Mouse (Mus musculus) olfactory bulb, adult 2 months (tissue): Measurements from ENCODE around the gene Adamts2. TPM values are rescaled to one million over a fixed set of nuclear protein-coding genes. Genes with fewer than 3 reads are reported as not detected.

Source experiments
- H3K27ac ChIP-seq: fragments of 200-500 bp; 2 replicates; pipeline ENCODE4 v1.5.1; 2012; ENCODE audit warnings: low read depth, low read length; ENCODE audit not compliant: insufficient read depth
- H3K4me1 ChIP-seq: fragments of 200-500 bp; 2 replicates; pipeline ENCODE4 v1.6.1; 2012; ENCODE audit warnings: low read length; ENCODE audit not compliant: control insufficient read depth, insufficient read depth
- H3K4me3 ChIP-seq: fragments of 200-500 bp; 2 replicates; pipeline ENCODE4 v1.5.1; 2012; ENCODE audit warnings: mild to moderate bottlenecking, low read depth, low read length, moderate library complexity; ENCODE audit not compliant: insufficient read depth
- CTCF ChIP-seq: fragments of 200-500 bp; IDR thresholded peaks from 2 replicates; pipeline ENCODE4 v1.5.1; 2012; ENCODE audit warnings: low read depth, mild to moderate bottlenecking, low read length, moderate library complexity; ENCODE audit not compliant: insufficient read depth
- POLR2A ChIP-seq: fragments of 200-500 bp; IDR thresholded peaks from 2 replicates; pipeline ENCODE4 v1.6.1; 2012; ENCODE audit warnings: mild to moderate bottlenecking, low read depth, low read length, moderate library complexity; ENCODE audit not compliant: insufficient read depth
- WGBS: fragments of 180-500 bp; shearing (Covaris S2); methylation state at CpG from one replicate; pipeline ENCODE4 v1.1.7; 2018; 5-methylcytosine and 5-hydroxymethylcytosine counted together
- polyA plus RNA-seq: library from polyadenylated mRNA; stranded (reverse); fragments of >200 nt; gene quantifications from 2 replicates; pipeline ENCODE4 v1.2.4, GENCODE M21; 2012; ENCODE audit warnings: low replicate concordance; ENCODE audit not compliant: missing spikeins, insufficient read depth, insufficient read length

Adamts2 gene
- polyA plus RNA-seq, 1 experiment = not detected

- WGBS = 91% methylated on average over 11 of the region's 11 CpGs
Measured at GRCm38 (mm10) chr11:50617015-50617543, 15.2 kb downstream of the Adamts2 start.

GRCm38 (mm10) chr11:50620926-50621325, 19.0 kb downstream of the Adamts2 start:
- H3K4me3 ChIP-seq = no peak overlapping the region

More at GRCm38 (mm10) chr11:50617015-50617543, 15.2 kb downstream of the Adamts2 start:
- no peak for TF ChIP-seq CTCF
- no peaks in the 10 kb centered on the region for H3K4me1 ChIP-seq
- H3K27ac ChIP-seq = no peak overlapping the region
- H3K4me3 ChIP-seq = no peak overlapping the region

DNA sequence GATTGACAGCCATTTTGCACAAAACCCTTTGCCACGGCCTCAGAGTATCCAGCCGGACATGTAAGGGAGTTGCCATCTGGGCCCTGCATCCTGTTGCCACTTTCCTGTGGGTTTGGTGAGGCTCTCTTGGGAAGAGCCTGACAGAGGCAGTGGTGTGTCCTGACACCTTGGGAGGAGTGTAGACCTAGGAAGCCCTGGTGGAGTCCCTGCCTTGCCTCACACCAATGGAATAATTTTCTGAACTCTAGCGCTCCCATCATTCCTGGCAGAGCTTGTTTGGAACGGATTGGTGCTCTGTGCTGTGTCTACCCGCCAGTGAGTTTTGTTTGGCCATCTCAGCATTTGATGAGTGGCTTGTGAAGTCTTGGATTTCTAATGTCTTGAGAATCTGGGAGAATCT, 19.5 kb downstream of the Adamts2 start:
- WGBS = 83% methylated on average over 5 of the region's 5 CpGs
- Histone ChIP-seq H3K4me3 (no peak overlapping the region), H3K27ac (no peak overlapping the region), H3K4me1 (peaks cover 11% of the 10 kb centered on the region)
- no peak for TF ChIP-seq CTCF
- TF ChIP-seq POLR2A = no peak

More at GRCm38 (mm10) chr11:50620926-50621325, 19.0 kb downstream of the Adamts2 start:
- peaks cover 11% of the 10 kb centered on the region for H3K4me1 ChIP-seq
- H3K27ac ChIP-seq = no peak overlapping the region
- WGBS = 81% methylated on average over 4 of the region's 4 CpGs
- TF ChIP-seq CTCF = no peak
- no peak for TF ChIP-seq POLR2A

DNA sequence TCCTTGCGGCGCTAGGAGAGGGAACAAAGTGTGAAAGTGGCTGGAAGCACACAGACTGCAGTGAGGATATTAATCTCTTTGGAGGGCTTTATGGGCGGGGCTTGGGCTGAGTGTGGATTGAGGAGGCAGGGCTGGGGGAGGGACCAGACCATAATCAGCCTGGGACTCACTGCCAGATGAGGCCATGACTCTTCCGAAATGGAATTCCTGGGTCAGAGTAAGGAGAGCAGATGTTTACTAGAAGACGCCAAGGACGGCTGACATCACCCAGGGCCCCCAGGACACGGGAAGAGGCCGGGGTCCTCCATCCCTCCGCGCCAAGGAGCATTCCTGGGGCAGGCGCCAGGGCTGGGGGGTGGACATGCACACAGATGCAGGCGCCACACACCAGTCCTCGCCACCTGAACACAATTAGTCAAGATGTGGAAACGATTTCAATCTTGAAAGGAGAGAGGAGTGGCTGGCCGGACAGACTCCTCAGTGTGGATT, 20.4 kb downstream of the Adamts2 start:
- Histone ChIP-seq H3K27ac (no peak overlapping the region), H3K4me1 (peaks cover 11% of the 10 kb centered on the region), H3K4me3 (no peak overlapping the region)
- TF ChIP-seq CTCF = no peak
- no peak for TF ChIP-seq POLR2A
- 68% methylated on average over 15 of the region's 15 CpGs for WGBS

DNA sequence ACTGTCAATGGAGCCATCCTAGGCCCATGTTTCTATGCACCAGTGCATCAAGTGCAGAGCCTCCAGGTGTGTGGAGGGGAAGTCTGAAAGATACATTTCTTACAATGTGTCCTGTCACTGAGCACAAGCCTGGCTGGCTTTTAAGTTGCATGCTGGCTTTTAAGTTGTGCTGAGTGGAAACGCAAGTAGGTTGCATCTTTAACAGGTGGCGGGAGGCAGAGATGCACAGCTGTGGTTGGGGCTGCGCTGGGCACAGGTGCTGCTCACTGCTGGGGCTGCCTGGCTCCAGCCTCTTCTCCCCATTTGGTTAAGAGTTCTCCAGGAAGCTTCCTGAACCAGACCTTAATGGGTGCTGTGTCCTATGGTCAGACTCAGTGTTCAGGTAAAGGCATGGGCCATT, 21.9 kb downstream of the Adamts2 start:
- no peak overlapping the region for H3K27ac ChIP-seq
- H3K4me3 ChIP-seq = no peak overlapping the region
- peaks cover 11% of the 10 kb centered on the region for H3K4me1 ChIP-seq
- TF ChIP-seq CTCF (no peak), POLR2A (no peak)
- 87% methylated on average over 3 of the region's 3 CpGs for WGBS

GRCm38 (mm10) chr11:50624239-50624638, 22.4 kb downstream of the Adamts2 start:
- Histone ChIP-seq H3K4me3 (no peak overlapping the region), H3K27ac (no peak overlapping the region), H3K4me1 (peaks cover 11% of the 10 kb centered on the region)
- 54% methylated on average over 2 of the region's 2 CpGs for WGBS
- TF ChIP-seq POLR2A (no peak), CTCF (no peak)

GRCm38 (mm10) chr11:50624720-50625119, 22.8 kb downstream of the Adamts2 start:
- Histone ChIP-seq H3K27ac (no peak overlapping the region), H3K4me1 (peaks cover 11% of the 10 kb centered on the region), H3K4me3 (no peak overlapping the region)
- no peak for TF ChIP-seq CTCF
- no peak for TF ChIP-seq POLR2A
- 16% methylated on average over 5 of the region's 5 CpGs for WGBS

GRCm38 (mm10) chr11:50628915-50629314, 27.0 kb downstream of the Adamts2 start:
- 30% methylated on average over 3 of the region's 3 CpGs for WGBS
- Histone ChIP-seq H3K27ac (no peak overlapping the region), H3K4me1 (peaks cover 20% of the 10 kb centered on the region), H3K4me3 (no peak overlapping the region)
- TF ChIP-seq CTCF = no peak
- TF ChIP-seq POLR2A = no peak

DNA sequence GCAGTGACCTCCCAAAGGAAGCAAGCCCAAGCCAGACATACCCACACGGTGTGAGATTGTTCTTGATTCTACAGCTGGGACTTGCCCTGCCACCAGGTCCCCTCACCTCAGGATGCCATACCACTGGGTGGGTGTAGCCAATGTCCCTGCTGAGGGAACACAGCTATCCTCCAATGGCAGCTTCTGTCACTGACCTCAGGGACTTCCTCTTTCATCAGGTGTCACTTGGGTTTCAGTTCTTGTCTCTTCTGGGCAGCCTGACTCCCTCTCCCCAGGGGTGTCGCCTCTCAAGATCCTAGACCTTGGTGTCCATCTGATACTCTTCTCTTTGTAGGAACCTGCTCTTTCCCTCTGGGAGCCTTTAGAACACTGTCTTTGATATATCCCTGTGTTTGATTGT, 28.6 kb downstream of the Adamts2 start:
- no peak for TF ChIP-seq CTCF
- no peak for TF ChIP-seq POLR2A
- 88% methylated on average over 2 of the region's 2 CpGs for WGBS
- no peak overlapping the region for H3K27ac ChIP-seq

More for the DNA sequence above, 28.6 kb downstream of the Adamts2 start:
- peaks cover 12% of the 10 kb centered on the region for H3K4me1 ChIP-seq
- no peak overlapping the region for H3K4me3 ChIP-seq
